Mouse (Mus musculus) frontal cortex, postnatal 14 days (tissue): ENCODE measurements around the gene Vav1.

Source experiments
- DNase-seq, 2 experiments: peaks; one replicate each; pipeline ENCODE4 v3.0.0; 2022; ENCODE audit warnings: low spot score in 2 of 2

Vav1 gene

DNA sequence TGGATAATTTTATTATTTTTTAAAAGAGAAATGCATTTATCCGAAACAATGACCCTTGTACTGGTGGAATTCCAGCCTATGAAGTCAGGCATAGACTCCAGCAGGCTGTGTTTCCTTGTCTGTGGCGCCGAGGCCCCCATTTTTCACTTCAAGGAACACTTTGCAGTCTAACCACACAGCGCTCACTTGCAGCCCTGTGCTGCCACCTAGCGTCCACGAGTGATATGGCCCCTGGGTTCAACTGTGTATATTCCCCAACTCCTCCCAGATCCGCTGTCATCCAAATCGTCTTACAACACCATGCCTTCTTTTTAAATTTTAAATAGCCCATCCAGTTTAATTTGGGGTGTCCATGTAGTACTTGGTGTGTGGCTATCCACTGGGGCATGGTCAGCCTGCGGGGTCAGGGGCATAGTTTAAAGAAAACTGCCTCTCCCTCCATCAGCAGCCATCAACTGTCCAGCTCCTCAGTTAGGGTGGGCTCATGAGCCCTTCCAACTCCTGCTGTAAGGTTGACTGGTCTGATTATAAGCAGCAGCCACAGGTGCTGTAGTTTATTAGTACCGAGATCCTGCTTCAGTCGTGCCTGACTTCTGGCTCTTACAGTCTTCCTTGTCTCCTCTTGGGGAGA is 56.9 kb downstream of the Vav1 start:
- peak; percentile 79 to 91 for DNase-seq

DNA sequence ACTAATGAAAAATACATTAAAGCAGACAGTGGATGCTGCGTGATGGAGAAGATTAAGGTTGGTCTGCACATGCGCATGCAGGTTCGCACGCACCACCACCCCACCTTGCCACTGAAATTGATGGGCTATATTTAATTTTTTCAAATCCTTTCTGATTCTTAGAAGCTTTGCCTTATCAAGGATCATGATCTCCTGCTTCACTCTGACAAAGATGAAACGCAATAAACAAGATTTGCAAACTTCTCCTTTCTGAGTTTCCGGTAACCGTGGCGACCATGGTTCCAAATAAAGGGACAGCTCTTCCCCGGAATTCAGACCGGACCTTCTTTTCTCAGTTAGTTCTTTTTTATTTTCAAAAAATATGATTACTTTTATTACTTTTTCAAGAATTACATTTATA is 59.1 kb downstream of the Vav1 start:
- no peak for DNase-seq

DNA sequence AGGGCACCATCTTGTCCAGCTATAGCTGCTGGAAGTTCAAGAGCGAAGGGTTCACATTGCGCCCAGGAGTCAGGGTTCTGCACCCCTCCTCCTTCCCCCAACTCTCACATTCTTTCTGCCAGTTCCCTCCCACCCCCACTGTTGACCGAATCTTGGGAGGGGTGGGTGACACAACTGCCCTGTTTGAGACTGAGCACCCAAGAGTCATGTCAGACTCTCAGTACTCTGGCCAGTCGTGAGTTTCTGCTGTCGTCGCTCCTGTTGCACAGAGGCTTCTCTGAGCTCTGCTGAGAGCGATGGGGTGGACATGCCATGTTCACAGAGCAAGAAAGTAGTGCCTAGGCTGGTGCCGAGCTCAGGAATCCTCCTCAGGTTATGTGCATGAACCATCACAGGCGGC is 60.4 kb downstream of the Vav1 start:
- no peak for DNase-seq

DNA sequence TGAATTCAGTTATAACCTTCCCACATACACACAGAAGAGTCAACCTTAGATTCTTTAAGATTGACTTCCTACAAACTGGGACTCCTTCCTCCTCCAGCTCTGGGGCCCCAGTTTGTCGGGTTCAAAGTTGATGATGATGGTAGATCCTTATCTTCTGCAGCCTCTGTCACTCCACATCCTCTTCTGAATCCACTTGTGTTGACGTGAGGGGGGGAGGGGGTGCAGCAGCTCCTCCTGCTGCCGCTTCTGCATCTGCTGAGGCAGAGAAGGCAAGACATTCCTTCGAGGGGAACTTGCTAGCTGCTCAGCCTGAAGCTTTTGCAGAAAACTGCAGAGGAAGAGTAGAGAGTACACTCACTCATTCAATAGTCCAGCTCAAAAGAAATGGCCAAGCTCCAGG is 62.7 kb downstream of the Vav1 start:
- no peak for DNase-seq

DNA sequence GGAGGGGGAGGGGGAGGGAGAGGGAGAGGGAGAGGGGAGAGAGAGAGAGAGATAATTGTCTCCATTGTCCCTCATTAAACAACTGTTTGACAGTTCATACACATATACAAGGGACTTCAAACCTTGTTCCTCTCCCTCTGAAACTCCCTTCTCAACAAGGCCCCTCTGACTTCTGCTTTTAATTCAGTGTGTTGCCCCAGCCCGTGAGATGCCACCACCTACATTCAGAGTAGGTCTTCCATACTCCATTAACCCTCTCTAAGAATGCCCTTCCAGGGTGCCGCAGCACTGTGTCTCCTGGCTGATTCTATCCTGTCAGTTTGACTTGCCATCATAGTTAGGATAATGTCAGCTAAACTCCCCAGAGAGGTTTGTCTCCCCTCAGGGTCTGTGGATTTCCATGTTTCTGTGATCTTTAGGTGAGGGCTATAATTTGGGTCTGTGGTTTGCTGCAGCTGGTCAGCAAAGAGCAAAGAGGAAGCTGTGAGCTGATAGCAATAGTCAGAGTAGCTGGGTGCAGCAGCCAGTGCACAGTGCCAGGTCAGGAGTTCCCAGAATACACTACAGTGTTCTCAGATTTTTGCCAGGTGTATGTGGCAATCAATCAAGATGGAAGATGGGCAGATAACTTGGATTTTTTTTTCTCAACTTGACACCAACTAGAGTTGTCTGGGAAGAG is 65.3 kb downstream of the Vav1 start:
- no peak for DNase-seq

DNA sequence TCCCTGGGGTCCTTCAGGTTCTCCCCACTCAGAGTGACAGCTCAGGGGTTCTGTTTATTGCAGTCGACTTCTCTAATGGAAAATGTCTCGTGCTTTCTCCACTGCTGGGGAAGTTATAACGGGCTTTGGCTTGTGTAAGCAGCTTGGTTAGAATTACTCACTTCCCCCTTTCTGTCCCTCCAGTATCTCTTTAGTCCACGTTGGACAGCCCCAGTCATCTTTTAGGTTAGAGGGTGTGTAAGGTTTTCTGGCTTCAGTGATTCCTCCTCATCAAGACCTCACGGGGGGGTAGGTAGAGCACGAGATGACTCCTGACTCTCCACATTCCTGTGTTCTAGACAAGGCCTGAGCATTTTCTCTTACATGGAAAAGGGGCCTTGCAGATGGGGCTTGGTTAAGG is 68.1 kb downstream of the Vav1 start:
- no peak for DNase-seq

DNA sequence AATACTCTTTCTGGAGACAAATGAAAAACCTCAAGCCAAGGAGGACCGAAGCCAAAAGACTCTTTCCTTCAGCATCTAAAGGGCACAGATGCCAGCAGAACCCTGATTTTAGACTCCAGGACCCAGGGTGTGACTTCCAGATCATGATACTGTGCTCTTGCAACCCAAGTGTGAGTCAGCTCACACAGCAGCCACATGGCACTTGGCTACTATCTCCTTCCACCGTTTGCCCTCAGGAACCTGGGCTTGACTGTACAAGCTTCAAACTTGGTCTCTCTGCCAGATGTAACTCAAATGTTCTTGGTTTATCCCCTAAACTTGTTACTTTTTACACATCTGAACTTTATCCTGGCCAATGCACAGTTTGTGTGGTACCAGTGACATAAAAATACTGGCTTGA is 68.9 kb downstream of the Vav1 start:
- DNase-seq = no peak

DNA sequence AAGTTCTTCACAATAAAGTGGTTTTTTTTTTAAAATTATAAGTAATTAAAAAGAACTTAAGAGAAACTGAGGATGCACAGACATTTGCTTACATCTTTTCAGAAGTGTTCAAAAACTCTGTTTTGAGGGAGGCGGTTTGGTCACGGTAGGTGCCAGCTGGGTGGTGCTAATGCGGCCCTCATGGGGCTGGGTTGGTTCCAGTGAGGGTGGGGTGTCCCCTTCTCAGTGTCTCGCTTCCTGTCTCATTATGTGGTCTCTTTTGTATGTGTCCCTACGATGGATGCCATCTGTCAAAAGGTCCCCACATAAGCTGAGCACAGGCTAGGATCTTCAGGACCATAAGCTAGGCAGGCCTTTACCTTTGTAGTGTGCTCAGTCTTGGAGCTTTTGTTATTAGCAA is 70.2 kb downstream of the Vav1 start:
- DNase-seq = no peak

DNA sequence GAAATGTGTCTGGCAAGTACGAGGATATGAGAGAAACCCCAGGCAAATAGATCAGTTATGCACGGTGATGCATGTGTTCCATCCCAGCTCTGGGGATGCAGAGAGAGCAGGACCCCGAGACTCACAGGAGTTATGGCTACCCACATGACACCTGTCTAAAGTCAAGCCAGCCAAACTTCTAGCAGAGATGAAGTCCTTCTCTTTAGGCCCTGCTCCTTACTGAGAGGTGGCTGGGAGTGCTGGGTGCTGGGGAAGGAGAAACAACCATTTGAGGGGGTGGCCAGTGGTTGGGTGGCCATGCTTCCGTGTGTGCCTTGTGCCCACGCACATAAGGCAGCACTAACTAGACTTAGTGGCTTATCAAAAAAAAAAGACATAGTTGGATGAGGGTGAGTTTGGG is 71.3 kb downstream of the Vav1 start:
- DNase-seq = no peak

DNA sequence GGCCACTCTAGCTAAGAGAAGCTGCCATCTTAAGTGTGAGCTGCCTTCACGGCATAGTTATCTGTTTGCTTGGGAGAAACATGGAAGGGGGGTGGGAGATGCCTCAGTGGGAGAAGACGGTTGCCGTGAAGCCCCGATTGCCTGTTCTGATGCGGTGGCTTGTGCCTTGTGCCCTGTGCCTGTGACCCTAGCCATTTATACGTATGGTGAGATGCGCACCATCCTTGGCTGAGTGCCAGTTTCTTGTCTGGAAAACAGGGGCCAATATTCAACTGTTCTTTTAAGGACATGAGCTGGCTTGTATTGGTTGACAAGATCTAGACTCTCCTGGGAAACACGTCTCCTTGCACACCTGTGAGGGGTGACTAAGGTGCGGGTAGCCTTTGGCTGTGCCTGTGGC is 72.2 kb downstream of the Vav1 start:
- no peak for DNase-seq

DNA sequence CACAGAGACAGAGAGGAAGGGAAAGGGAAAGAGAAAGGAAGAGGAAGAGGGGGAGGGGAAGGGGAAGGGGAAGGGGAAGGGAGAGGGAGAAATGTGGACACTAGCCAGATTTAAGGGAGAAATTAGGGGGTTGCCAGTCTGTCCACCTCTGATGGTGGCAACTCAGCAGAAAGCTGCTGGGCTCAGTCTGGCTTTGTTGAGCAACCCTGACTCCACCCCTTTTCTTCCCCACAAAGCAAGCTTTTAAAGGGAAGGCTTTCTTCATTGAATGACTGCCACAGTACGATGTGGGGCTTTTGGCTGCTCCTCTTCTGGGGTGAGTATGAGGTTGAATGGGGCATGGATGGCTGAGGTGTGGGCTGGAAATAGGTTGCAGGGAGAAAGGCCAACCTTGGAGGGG is 79.5 kb downstream of the Vav1 start, which contains the start of gene Adgre1:
Adgre1 (plus strand) TSS at position 251 of the 400 bp plus-strand sequence.
- DNase-seq = no peak

DNA sequence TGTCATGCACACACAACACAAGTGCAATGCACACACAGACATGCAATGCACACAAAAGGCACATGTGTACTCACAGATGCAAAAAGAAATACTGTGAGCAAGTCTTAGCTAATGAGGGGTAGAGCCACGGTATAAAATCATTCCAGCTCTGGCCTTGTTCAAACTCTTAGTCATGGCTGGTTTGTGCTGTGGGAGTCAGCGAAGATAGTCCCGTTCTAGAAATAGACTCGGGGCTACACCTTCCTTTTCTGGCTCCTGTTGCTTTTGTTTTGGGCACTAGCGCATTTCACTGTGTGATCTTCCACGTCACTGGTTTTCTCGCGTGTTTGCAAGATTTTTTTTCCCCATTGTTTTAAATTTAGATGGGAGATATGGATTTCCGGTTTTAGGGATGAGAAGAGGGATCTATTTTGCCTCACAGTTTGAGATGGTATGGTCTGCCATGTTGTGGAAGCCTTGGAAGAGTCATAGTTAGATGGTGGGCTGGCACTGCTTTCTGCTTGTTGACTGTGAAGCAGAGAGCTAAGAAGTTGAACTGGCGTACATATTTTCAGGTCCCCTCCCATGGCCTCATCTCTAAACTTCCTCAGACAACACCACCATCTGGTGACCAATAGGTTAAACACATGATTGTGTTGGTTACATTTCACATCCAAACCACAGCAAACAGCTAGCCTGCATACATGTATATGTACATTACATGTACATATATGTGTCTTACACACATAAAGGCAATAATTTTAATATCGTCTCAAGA is 80.8 kb downstream of the Vav1 start:
- DNase-seq = no peak
